Mouse (Mus musculus) c-Kit-positive CD71-positive TER-119-negative erythroid progenitor cells, embryonic 14.5 days (primary cell): ENCODE measurements around the gene H2-Aa.
A peak's percentile ranks its signal among the peaks of the same experiment; 100 is the strongest.
"Not testable (repeated sequence)": the region's sequence is repeated elsewhere in the genome, so short reads cannot be mapped to it uniquely, and the experiment has no call there.

ENCODE experiments used
- DNase-seq: peaks from one replicate; pipeline ENCODE4 v3.0.0-alpha.2; 2013; ENCODE audit warnings: low read depth

The H2-Aa gene

DNA sequence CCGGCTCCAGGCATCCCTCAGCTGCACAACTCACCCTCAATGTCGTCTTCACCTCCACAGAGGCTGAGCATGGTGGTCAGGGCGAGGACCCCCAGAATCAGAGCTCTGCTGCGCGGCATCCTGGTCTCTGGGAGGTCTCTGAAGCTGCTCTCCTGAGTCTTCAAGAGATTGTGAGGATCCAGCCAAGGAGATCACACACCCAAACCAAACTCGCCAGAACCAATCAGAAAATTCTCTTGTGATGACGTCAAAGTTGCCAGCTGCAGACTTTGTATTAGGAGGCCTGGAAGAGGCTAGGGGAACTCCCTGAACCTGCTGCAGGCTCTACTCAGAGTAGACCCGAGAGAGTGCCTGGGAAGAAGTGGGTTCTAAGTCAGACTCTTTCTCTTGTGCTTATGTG lies at the start of gene H2-Aa:
Gene H2-Aa, minus strand, starts transcription at position 176 of the 400 bp plus-strand sequence.
- DNase-seq = peak; percentile 76

- no peak for DNase-seq
These were observed 43.6 kb upstream of the H2-Aa start for GRCm38 (mm10) chr17:34331200-34331599.

GRCm38 (mm10) chr17:34329807-34330206 lies 42.2 kb upstream of the H2-Aa start:
- no peak for DNase-seq

- no peak for DNase-seq
These were observed 38.8 kb upstream of the H2-Aa start for GRCm38 (mm10) chr17:34326373-34326772.

- no peak for DNase-seq
These were observed 37.8 kb upstream of the H2-Aa start, which contains the start of gene H2-Eb2 for GRCm38 (mm10) chr17:34325436-34325835. Gene H2-Eb2, plus strand, starts transcription at chr17:34325665.

- DNase-seq = no peak
These were observed 29.7 kb upstream of the H2-Aa start for GRCm38 (mm10) chr17:34317275-34317674.

DNA sequence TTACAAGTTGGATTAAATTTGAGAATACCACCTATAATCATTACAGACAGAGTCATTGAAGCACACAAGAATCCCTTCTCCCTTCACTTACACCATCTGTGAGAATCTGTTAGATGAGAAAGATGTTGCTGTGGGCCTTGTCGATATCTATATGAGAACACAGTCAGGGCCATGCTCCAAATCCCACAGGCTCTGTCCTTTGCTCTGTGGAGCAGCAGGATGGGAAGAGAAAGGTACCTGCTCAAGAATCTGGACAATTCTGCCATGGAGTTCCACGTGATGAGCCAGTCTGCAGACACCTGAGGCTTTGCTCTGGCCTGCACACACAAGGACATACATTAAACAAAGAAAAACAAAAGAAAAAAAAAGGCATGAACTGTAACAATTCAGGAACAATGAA lies 29.1 kb upstream of the H2-Aa start:
- DNase-seq = no peak

GRCm38 (mm10) chr17:34315512-34315911 lies 27.9 kb upstream of the H2-Aa start:
- DNase-seq = no peak

- DNase-seq = no peak
These were observed 26.7 kb upstream of the H2-Aa start for GRCm38 (mm10) chr17:34314286-34314685.

- no peak for DNase-seq
These were observed 25.8 kb upstream of the H2-Aa start for GRCm38 (mm10) chr17:34313393-34313792.

GRCm38 (mm10) chr17:34312185-34312584 lies 24.6 kb upstream of the H2-Aa start:
- DNase-seq = no peak

- not testable (repeated sequence) for DNase-seq
These were observed 22.9 kb upstream of the H2-Aa start for GRCm38 (mm10) chr17:34310526-34310925.

DNA sequence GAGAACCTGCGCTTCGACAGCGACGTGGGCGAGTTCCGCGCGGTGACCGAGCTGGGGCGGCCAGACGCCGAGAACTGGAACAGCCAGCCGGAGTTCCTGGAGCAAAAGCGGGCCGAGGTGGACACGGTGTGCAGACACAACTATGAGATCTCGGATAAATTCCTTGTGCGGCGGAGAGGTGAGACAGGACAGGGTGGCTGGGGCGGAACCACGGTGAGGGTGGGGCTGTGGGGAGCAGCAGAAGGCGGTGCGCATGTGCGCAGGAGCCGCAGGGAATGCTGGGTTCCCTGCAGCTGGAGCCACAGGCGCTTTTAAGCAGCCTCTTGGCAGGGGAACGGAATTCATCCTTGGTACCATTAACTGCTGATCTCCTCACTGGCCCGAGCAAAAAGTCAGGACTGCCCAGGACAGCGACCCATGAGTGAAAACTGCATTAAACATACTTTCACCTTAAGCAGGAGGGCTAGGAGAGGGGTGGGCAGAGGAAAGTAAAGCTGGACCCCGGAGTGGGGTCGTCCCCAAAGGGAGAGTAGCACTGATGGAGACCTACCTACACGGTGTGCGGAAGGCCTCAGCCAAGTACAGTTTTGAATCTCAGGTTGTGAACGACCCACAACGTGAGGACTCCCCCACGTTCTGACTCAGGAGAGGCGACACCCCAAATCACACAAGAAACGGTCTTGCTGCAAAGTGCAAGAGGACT lies 22.2 kb upstream of the H2-Aa start:
- DNase-seq = peak; percentile 39

DNA sequence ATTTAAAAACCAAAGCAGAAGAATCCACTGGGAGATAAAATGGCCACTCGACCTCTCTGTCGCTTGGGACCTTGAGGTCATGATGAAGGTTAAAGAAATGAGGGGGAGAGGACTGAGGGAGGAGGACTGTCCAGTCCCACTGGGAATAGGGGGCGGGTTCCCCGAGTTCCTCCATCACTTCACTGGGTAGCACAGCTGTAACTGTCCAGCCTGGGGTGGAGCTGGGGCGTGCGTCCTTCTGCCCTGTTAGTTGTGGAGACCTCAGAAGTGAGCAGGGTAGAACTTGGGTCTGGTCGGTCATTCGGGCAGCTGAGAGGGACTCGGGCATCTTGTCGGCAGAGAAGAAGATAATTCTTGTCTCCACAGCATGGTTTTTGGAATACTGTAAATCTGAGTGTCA lies 21.6 kb upstream of the H2-Aa start:
- no peak for DNase-seq

- no peak for DNase-seq
These were observed 20.5 kb upstream of the H2-Aa start for GRCm38 (mm10) chr17:34308161-34308560.

- DNase-seq = no peak
These were observed 19.6 kb upstream of the H2-Aa start for GRCm38 (mm10) chr17:34307216-34307615.

DNA sequence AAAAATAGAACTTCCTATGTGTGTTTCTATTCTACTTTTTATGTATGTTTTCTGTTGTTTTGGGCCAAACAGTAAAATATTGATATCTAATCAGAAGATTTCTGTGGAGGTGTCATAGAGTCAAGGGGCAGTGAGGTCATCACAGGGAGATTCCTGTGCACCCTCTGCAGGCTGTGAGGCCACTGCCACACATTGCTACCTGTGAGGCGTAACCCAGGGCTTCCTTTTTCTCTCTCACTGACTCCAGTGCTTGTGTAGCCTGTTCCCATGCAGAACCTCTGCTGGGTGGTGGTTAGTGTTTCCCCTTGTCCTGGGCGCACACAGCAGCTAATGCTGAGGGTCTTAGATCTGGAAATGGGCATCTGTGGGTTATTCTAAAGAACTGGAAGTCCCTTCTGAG lies 18.8 kb upstream of the H2-Aa start:
- DNase-seq = no peak

DNA sequence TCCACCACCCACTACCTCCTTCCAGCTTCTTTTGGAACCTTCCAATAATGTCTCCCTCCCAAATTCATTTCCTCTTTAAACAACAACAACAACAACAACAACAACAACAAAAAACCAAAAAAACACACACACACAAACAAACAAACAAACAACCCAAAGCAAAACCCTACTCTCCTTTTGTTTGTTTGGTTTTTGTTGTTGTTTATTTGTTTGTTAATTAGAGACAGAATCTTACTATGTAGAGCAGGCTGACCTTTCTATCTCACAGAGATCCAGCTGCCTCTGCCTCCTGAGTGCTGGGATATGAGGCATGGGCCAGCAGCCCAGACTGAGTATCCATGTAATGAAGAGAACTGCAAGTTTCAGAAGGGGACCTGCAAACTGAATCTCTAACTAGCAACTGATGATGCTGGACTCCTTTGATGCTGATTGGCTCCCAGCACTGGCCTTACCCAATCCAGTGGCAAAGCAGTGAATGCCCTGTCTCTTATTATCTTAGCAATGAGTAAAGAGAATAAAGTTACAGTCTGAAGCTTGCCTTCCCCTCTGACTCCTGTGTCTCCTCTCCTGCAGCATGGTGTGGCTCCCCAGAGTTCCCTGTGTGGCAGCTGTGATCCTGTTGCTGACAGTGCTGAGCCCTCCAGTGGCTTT lies 17.9 kb upstream of the H2-Aa start, which contains the start of gene H2-Eb1:
Gene H2-Eb1, plus strand, starts transcription at position 488 of the 651 bp plus-strand sequence.
- peak; percentile 46 for DNase-seq

DNA sequence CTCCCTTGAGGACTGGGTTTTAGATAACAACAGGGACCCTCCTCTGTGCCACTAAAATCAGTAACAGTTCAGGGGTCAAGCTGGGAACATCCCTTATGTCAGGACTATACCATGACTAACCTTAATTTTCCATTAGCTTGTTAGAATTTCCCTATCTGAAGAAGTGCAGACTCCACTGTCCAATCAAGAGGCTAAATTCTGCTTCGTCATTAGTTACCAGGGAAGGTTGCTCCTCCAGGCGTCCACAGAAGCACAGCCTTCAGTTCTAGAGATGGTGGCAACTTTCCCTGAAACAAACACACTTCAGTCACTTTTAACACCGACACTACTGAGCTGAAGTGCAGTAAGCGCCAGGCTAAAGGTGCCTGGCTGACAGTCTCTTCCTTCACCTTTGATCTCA lies 17.1 kb upstream of the H2-Aa start:
- DNase-seq = peak; percentile 59

DNA sequence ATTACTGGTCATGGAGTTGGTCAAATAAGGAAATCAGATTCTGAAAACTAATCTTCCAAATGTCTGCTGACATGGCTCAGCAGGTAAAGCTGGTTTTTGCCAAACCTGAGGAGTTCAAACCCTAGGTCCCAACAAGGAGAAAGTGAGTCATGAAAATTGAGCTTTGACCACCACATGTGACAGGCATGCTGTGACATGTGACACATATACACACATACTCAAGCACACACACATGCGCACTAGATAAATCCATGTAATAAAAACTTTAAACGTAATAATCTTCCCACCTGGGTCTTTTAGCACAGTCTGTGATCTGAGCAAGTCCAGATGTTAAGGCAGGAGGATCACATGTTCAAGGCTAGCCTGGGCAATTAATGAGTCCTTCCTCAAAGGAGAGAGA lies 16.2 kb upstream of the H2-Aa start:
- DNase-seq = no peak

GRCm38 (mm10) chr17:34301670-34302190 lies 14.1 kb upstream of the H2-Aa start:
- DNase-seq = no peak

GRCm38 (mm10) chr17:34300691-34301566 lies 13.3 kb upstream of the H2-Aa start:
- no peak for DNase-seq
